Mouse (Mus musculus) layer of hippocampus, adult 18-20 months (tissue): ENCODE results near the gene Rap2c. TPM values are rescaled to one million over a fixed set of nuclear protein-coding genes. Genes with fewer than 3 reads are reported as not detected.

Experiments
- DNase-seq, 2 experiments: peaks; one replicate each; pipeline ENCODE4 v3.0.0; 2022; ENCODE audit warnings: low spot score in 2 of 2
- total RNA-seq, 2 experiments: library from RNA; stranded (reverse); gene quantifications; 2 replicates each; pipeline ENCODE4 v1.2.3; 2021

Rap2c gene
- total RNA-seq, 2 experiments from 2014 or later: 26.0 to 29.3 TPM

- DNase-seq: no peak
Measured at GRCm38 (mm10) chrX:50969907-50970306, 47.9 kb downstream of the Rap2c start.

GRCm38 (mm10) chrX:50968157-50968932 is 49.5 kb downstream of the Rap2c start:
- DNase-seq: no peak

DNA sequence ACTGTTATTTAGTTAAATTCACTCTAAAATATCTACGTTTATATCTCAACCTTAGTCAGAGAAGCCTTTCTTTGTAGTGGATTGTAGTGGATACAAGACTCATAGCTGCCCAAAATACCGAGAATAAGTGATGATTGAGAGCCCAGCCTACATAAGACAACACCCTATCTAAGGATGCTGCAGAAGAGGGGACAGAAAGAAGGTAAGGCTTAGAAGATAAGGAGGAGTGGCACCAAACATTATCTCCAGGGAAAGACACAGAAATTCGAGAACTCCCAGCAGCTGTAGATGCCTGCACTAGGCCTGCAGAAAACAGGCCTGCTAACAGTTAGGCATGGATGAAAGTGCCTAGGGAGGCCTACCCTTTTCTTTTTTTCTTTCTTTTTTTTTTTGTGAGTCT is 52.7 kb downstream of the Rap2c start:
- no peak for DNase-seq

- DNase-seq: no peak
Measured at GRCm38 (mm10) chrX:50962955-50963354, 54.9 kb downstream of the Rap2c start.

Other genes starting within 250 kb of the Rap2c start
- 1 to 10 TPM; 7.5 to 8.1 TPM for gene Stk26, start 177.0 kb downstream of the Rap2c start, total RNA-seq
- 1 to 10 TPM; 3.5 to 3.7 TPM for gene Frmd7, start 75.3 kb downstream of the Rap2c start, total RNA-seq
- not detected for gene Mbnl3, start 188.5 kb upstream of the Rap2c start, total RNA-seq